Comparison of ENCODE assay signal across 16 mouse cellular contexts in genomic region chr4:117031105-117031504, GRCm38 (mm10). TPM values are rescaled to one million over a fixed set of nuclear protein-coding genes. Genes with fewer than 3 reads are reported as not detected.
DNase-seq lines count a peak whose midpoint lies in the region; ATAC-seq and TF ChIP-seq lines count a peak whose summit lies in the region.
"Had no signal": no experiment of that assay in that cellular context is flagged by ENCODE, and none has a peak within 500 bp of the region (broad histone marks: within the 10 kb centered on the region; RNA-seq: fewer than 3 reads in every experiment).

No protein-coding gene starts in this region.

- 93% methylated on average over 1 of the region's 1 CpGs for WGBS in intestine, postnatal 0 days
- 93% methylated on average over 1 of the region's 1 CpGs for WGBS in intestine, embryonic 16.5 days
- 97% methylated on average over 1 of the region's 1 CpGs for WGBS in midbrain, embryonic 14.5 days
- WGBS in midbrain, embryonic 16.5 days, result 94% methylated on average over 1 of the region's 1 CpGs
- 100% methylated on average over 1 of the region's 1 CpGs for WGBS in forebrain, embryonic 14.5 days

- H3K4me1 ChIP-seq in intestine, postnatal 0 days (replicated peaks; ENCODE audit: control insufficient read depth, insufficient read depth, low read length), result no peaks in the 10 kb centered on the region
- no peaks in the 10 kb centered on the region for H3K4me1 ChIP-seq in intestine, embryonic 16.5 days (ENCODE audit: control insufficient read depth, insufficient read depth, low read length)
- H3K4me1 ChIP-seq in midbrain, embryonic 14.5 days (ENCODE audit: control insufficient read depth, insufficient read depth, low read length), result no peaks in the 10 kb centered on the region
- H3K4me1 ChIP-seq in midbrain, embryonic 16.5 days (ENCODE audit: control insufficient read depth, insufficient read depth, low read length), result no peaks in the 10 kb centered on the region
- no peaks in the 10 kb centered on the region for H3K4me1 ChIP-seq in forebrain, embryonic 14.5 days (ENCODE audit: control insufficient read depth, insufficient read depth, low read length)
- H3K4me1 ChIP-seq: limb, embryonic 15.5 days had no signal

- no peak overlapping the region for H3K9ac ChIP-seq in intestine, postnatal 0 days (ENCODE audit: low read depth, low read length)
- no peak overlapping the region for H3K9ac ChIP-seq in intestine, embryonic 16.5 days (ENCODE audit: low read depth, low read length)
- H3K9ac ChIP-seq in midbrain, embryonic 14.5 days (replicated peaks; ENCODE audit: low read length), result no peak overlapping the region
- H3K9ac ChIP-seq in midbrain, embryonic 16.5 days (ENCODE audit: low read depth, low read length), result no peak overlapping the region
- H3K9ac ChIP-seq in forebrain, embryonic 14.5 days (ENCODE audit: low read length), result no peak overlapping the region
- H3K9ac ChIP-seq: limb, embryonic 15.5 days had no signal

- no peaks in the 10 kb centered on the region for H3K9me3 ChIP-seq in intestine, postnatal 0 days (ENCODE audit: control insufficient read depth)
- H3K9me3 ChIP-seq in intestine, embryonic 16.5 days (ENCODE audit: control insufficient read depth, low read length), result no peaks in the 10 kb centered on the region
- no peaks in the 10 kb centered on the region for H3K9me3 ChIP-seq in midbrain, embryonic 14.5 days (ENCODE audit: control insufficient read depth, low read length)
- no peaks in the 10 kb centered on the region for H3K9me3 ChIP-seq in midbrain, embryonic 16.5 days (replicated peaks; ENCODE audit: control insufficient read depth, low read length, poor library complexity, severe bottlenecking)
- H3K9me3 ChIP-seq in forebrain, embryonic 14.5 days (replicated peaks; ENCODE audit: control insufficient read depth, low read length), result no peaks in the 10 kb centered on the region
- H3K9me3 ChIP-seq: limb, embryonic 15.5 days had no signal

- H3K36me3 ChIP-seq in intestine, postnatal 0 days (ENCODE audit: control insufficient read depth, insufficient read depth), result peaks cover 12% of the 10 kb centered on the region
- no peaks in the 10 kb centered on the region for H3K36me3 ChIP-seq in intestine, embryonic 16.5 days (ENCODE audit: control insufficient read depth, insufficient read depth, low read length)
- peaks cover 22% of the 10 kb centered on the region for H3K36me3 ChIP-seq in midbrain, embryonic 14.5 days (ENCODE audit: control insufficient read depth, insufficient read depth, low read length)
- H3K36me3 ChIP-seq in midbrain, embryonic 16.5 days (ENCODE audit: control insufficient read depth, insufficient read depth, low read length), result peaks cover 8% of the 10 kb centered on the region
- 0 out of 2 replicates have a peak, but pooled peaks cover 2% of the 10 kb centered on the region for H3K36me3 ChIP-seq in splenic B cell, adult 2 months (ENCODE audit: control insufficient read depth, insufficient read depth, low read length, poor library complexity, severe bottlenecking)
- peaks cover 16% of the 10 kb centered on the region; the same call in 1 of the 2 replicates for H3K36me3 ChIP-seq in forebrain, embryonic 14.5 days (ENCODE audit: control insufficient read depth, insufficient read depth, low read length)

- no peak overlapping the region for H3K27ac ChIP-seq in intestine, postnatal 0 days (ENCODE audit: low read depth, low read length)
- no peak overlapping the region for H3K27ac ChIP-seq in intestine, embryonic 16.5 days (ENCODE audit: low read length)
- no peak overlapping the region for H3K27ac ChIP-seq in midbrain, embryonic 14.5 days (replicated peaks; ENCODE audit: low read depth, low read length)
- no peak overlapping the region for H3K27ac ChIP-seq in midbrain, embryonic 16.5 days (ENCODE audit: low read length)
- no peak overlapping the region for H3K27ac ChIP-seq in forebrain, embryonic 14.5 days (ENCODE audit: low read depth, low read length)
- H3K27ac ChIP-seq: limb, embryonic 15.5 days had no signal

- H3K4me3 ChIP-seq in intestine, postnatal 0 days (ENCODE audit: low read depth, low read length), result no peak overlapping the region
- no peak overlapping the region for H3K4me3 ChIP-seq in intestine, embryonic 16.5 days (ENCODE audit: low read length)
- no peak overlapping the region for H3K4me3 ChIP-seq in midbrain, embryonic 14.5 days (replicated peaks; ENCODE audit: low read depth, low read length)
- no peak overlapping the region for H3K4me3 ChIP-seq in midbrain, embryonic 16.5 days (ENCODE audit: low read depth, low read length)
- no peak overlapping the region for H3K4me3 ChIP-seq in forebrain, embryonic 14.5 days (ENCODE audit: low read depth, low read length)
- H3K4me3 ChIP-seq: erythroblast, embryonic 14.5 days; limb, embryonic 15.5 days had no signal

- DNase-seq in midbrain, embryonic 14.5 days, result peak; percentile 8
- DNase-seq in NIH3T3 (ENCODE audit: low read depth), result peak; percentile 32
- DNase-seq in splenic B cell, adult 2 months (ENCODE audit: low read depth, low spot score), result peak; percentile 21
- DNase-seq in right cerebral cortex, postnatal 14 days, result no peak
- DNase-seq in forebrain, embryonic 14.5 days (ENCODE audit: low spot score), result no peak
- DNase-seq: adrenal gland, adult 8-10 months; cerebellum, adult 9-10 months; heart, adult 18-20 months; heart, postnatal 14 days; lung, postnatal 4 days; retina, postnatal 1 day had no signal

- no peak for ATAC-seq in intestine, postnatal 0 days
- ATAC-seq in intestine, embryonic 16.5 days, result no peak
- no peak for ATAC-seq in midbrain, embryonic 14.5 days (ENCODE audit: low FRiP score, low TSS enrichment)
- no peak for ATAC-seq in midbrain, embryonic 16.5 days
- no peak for ATAC-seq in forebrain, embryonic 14.5 days

- TF ChIP-seq CTCF in intestine, postnatal 0 days (IDR thresholded peaks at IDR 0.05; ENCODE audit: low read depth), result peak; percentile 51

- no peaks in the 10 kb centered on the region for H3K27me3 ChIP-seq in intestine, postnatal 0 days (replicated peaks; ENCODE audit: control insufficient read depth, insufficient read depth, low read length)
- H3K27me3 ChIP-seq in intestine, embryonic 16.5 days (replicated peaks; ENCODE audit: control insufficient read depth, insufficient read depth, low read length), result no peaks in the 10 kb centered on the region
- no peaks in the 10 kb centered on the region for H3K27me3 ChIP-seq in midbrain, embryonic 14.5 days (ENCODE audit: control insufficient read depth, insufficient read depth, low read length)
- H3K27me3 ChIP-seq in midbrain, embryonic 16.5 days (ENCODE audit: control insufficient read depth, insufficient read depth, low read depth, low read length), result no peaks in the 10 kb centered on the region
- no peaks in the 10 kb centered on the region for H3K27me3 ChIP-seq in splenic B cell, adult 2 months (ENCODE audit: control insufficient read depth, insufficient read depth, low read length, poor library complexity, severe bottlenecking)
- H3K27me3 ChIP-seq in forebrain, embryonic 14.5 days (replicated peaks; ENCODE audit: control insufficient read depth, insufficient read depth, low read length), result no peaks in the 10 kb centered on the region
- H3K27me3 ChIP-seq: limb, embryonic 15.5 days had no signal

- no peak overlapping the region for H3K4me2 ChIP-seq in intestine, postnatal 0 days (replicated peaks; ENCODE audit: low read depth)
- H3K4me2 ChIP-seq in intestine, embryonic 16.5 days (ENCODE audit: low read depth, low read length), result no peak overlapping the region
- H3K4me2 ChIP-seq in midbrain, embryonic 14.5 days (ENCODE audit: low read length), result no peak overlapping the region
- no peak overlapping the region for H3K4me2 ChIP-seq in midbrain, embryonic 16.5 days (ENCODE audit: low read length)
- H3K4me2 ChIP-seq in forebrain, embryonic 14.5 days (ENCODE audit: low read length), result no peak overlapping the region
- H3K4me2 ChIP-seq: limb, embryonic 15.5 days had no signal

RNA-seq across cellular contexts. Expression of gene Eif2b3, which starts 11.9 kb away (rescaled TPM):
- polyA plus RNA-seq in intestine, postnatal 0 days (2015; fragmentation: Nextera tagmentation; extraction: Ambion mirVana), result 16.1 TPM in 2 replicates
- 26.8 and 31.4 TPM in 2 replicates for polyA plus RNA-seq in intestine, embryonic 16.5 days (2015; fragmentation: Nextera tagmentation; extraction: Ambion mirVana)
- 49.7 and 52.0 TPM in 2 replicates for polyA plus RNA-seq in midbrain, embryonic 14.5 days (2014; fragmentation: Nextera tagmentation; extraction: Ambion mirVana)
- polyA plus RNA-seq in midbrain, embryonic 16.5 days (2015; fragmentation: Nextera tagmentation; extraction: Ambion mirVana), result 48.9 and 49.8 TPM in 2 replicates
- 47.5 and 51.4 TPM in 2 replicates for polyA plus RNA-seq in forebrain, embryonic 14.5 days (2014; fragmentation: Nextera tagmentation; extraction: Ambion mirVana)

RNA-seq across cellular contexts. Expression of gene Hectd3, which starts 36.0 kb away (rescaled TPM):
- 25.1 and 25.7 TPM in 2 replicates for polyA plus RNA-seq in intestine, postnatal 0 days (2015; fragmentation: Nextera tagmentation; extraction: Ambion mirVana)
- 14.0 and 15.6 TPM in 2 replicates for polyA plus RNA-seq in intestine, embryonic 16.5 days (2015; fragmentation: Nextera tagmentation; extraction: Ambion mirVana)
- 17.2 and 18.6 TPM in 2 replicates for polyA plus RNA-seq in midbrain, embryonic 14.5 days (2014; fragmentation: Nextera tagmentation; extraction: Ambion mirVana)
- 22.0 and 25.1 TPM in 2 replicates for polyA plus RNA-seq in midbrain, embryonic 16.5 days (2015; fragmentation: Nextera tagmentation; extraction: Ambion mirVana)
- 13.1 and 15.3 TPM in 2 replicates for polyA plus RNA-seq in forebrain, embryonic 14.5 days (2014; fragmentation: Nextera tagmentation; extraction: Ambion mirVana)

RNA-seq across cellular contexts. Expression of gene Urod, which starts 36.9 kb away (rescaled TPM):
- polyA plus RNA-seq in intestine, postnatal 0 days (2015; fragmentation: Nextera tagmentation; extraction: Ambion mirVana), result 53.9 and 56.9 TPM in 2 replicates
- 72.8 and 82.8 TPM in 2 replicates for polyA plus RNA-seq in intestine, embryonic 16.5 days (2015; fragmentation: Nextera tagmentation; extraction: Ambion mirVana)
- 48.6 and 54.8 TPM in 2 replicates for polyA plus RNA-seq in midbrain, embryonic 14.5 days (2014; fragmentation: Nextera tagmentation; extraction: Ambion mirVana)
- polyA plus RNA-seq in midbrain, embryonic 16.5 days (2015; fragmentation: Nextera tagmentation; extraction: Ambion mirVana), result 46.9 and 51.4 TPM in 2 replicates
- 66.1 and 70.3 TPM in 2 replicates for polyA plus RNA-seq in forebrain, embryonic 14.5 days (2014; fragmentation: Nextera tagmentation; extraction: Ambion mirVana)

Comparison
In these comparisons a context has a peak if more than half of its experiments do, and no peak if none do; other contexts are left out.
1. DNase-seq: peak in midbrain, embryonic 14.5 days (single experiment), NIH3T3 (single experiment) and splenic B cell, adult 2 months (single experiment); none in right cerebral cortex, postnatal 14 days (single experiment) and forebrain, embryonic 14.5 days (single experiment).